Mouse (Mus musculus): Measurements from ENCODE around the gene Grm4.

- TF ChIP-seq POLR2A (IDR thresholded peaks at IDR 0.05; ENCODE audit: borderline replicate concordance, insufficient read depth, low read length) (no peak), CTCF (IDR thresholded peaks at IDR 0.05; ENCODE audit: borderline replicate concordance, insufficient read depth, low read depth, low read length) (no peak)
Measured at GRCm38 (mm10) chr17:27408531-27408930, 112.7 kb downstream of the Grm4 start.
